Mouse (Mus musculus): ENCODE measurements at regions not wholly inside any gene's neighbourhood (a gene's known extent, or its start where the extent isn't known, plus 50 kb on each side); places are given as distances from the start of the nearest gene placed in this dataset.

- Histone ChIP-seq H3K4me2 (peak overlapping the region; percentile 26; the same call in 1 of the 2 replicates), H3K27ac (peak overlapping the region; percentile 41), H3K27me3 (no peaks in the 10 kb centered on the region), H3K36me3 (no peaks in the 10 kb centered on the region), H3K9me3 (replicated peaks) (no peaks in the 10 kb centered on the region), H3K4me1 (replicated peaks) (peaks cover 9% of the 10 kb centered on the region; the same call in 1 of the 2 replicates), H3K4me3 (no peak overlapping the region), H3K9ac (no peak overlapping the region)
- 15% methylated on average over 4 of the region's 4 CpGs for WGBS
- peak; percentile 83 for ATAC-seq (replicated peaks; ENCODE audit: insufficient number of reproducible peaks, insufficient read depth, low FRiP score, low read depth)
Observed at GRCm38 (mm10) chr12:68463032-68463431, 696.0 kb downstream of the Rps29 start.

- ATAC-seq (replicated peaks; ENCODE audit: insufficient number of reproducible peaks, insufficient read depth, low FRiP score, low read depth): no peak
- no peak overlapping the region for H3K9ac ChIP-seq
- H3K4me2 ChIP-seq: no peak overlapping the region
- no peaks in the 10 kb centered on the region for H3K27me3 ChIP-seq
- no peaks in the 10 kb centered on the region for H3K9me3 ChIP-seq (replicated peaks)
- 89% methylated on average over 7 of the region's 7 CpGs for WGBS
- H3K36me3 ChIP-seq: no peaks in the 10 kb centered on the region
- peaks cover 6% of the 10 kb centered on the region; the same call in 1 of the 2 replicates for H3K4me1 ChIP-seq (replicated peaks)
- H3K4me3 ChIP-seq: no peak overlapping the region
- H3K27ac ChIP-seq: no peak overlapping the region
Observed at GRCm38 (mm10) chr12:68458196-68458595, 700.8 kb downstream of the Rps29 start.

GRCm38 (mm10) chr12:68426601-68427000 is 732.4 kb downstream of the Rps29 start:
- no peak overlapping the region for H3K27ac ChIP-seq
- H3K4me1 ChIP-seq (replicated peaks): no peaks in the 10 kb centered on the region
- no peaks in the 10 kb centered on the region for H3K9me3 ChIP-seq (replicated peaks)
- H3K4me2 ChIP-seq: no peak overlapping the region
- WGBS: 68% methylated on average over 1 of the region's 1 CpGs
- H3K27me3 ChIP-seq: no peaks in the 10 kb centered on the region
- H3K36me3 ChIP-seq: no peaks in the 10 kb centered on the region
- no peak for ATAC-seq (replicated peaks; ENCODE audit: insufficient number of reproducible peaks, insufficient read depth, low FRiP score, low read depth)
- no peak overlapping the region for H3K4me3 ChIP-seq
- no peak overlapping the region for H3K9ac ChIP-seq

- Histone ChIP-seq H3K4me1 (replicated peaks) (no peaks in the 10 kb centered on the region), H3K27ac (no peak overlapping the region), H3K9me3 (replicated peaks) (no peaks in the 10 kb centered on the region), H3K9ac (no peak overlapping the region), H3K27me3 (no peaks in the 10 kb centered on the region), H3K4me2 (no peak overlapping the region), H3K4me3 (no peak overlapping the region), H3K36me3 (no peaks in the 10 kb centered on the region)
- ATAC-seq (replicated peaks; ENCODE audit: insufficient number of reproducible peaks, insufficient read depth, low FRiP score, low read depth): no peak
Observed at GRCm38 (mm10) chr12:68425006-68425405, 734.0 kb downstream of the Rps29 start.

Measured in heart, embryonic 15.5 days (tissue).